Mouse (Mus musculus): Measurements from ENCODE around the gene Serpinh1. TPM values are rescaled to one million over a fixed set of nuclear protein-coding genes. Genes with fewer than 3 reads are reported as not detected.

Gene Serpinh1
- polyA plus RNA-seq, 1 experiment from 2014 or later: 1,619 TPM

DNA sequence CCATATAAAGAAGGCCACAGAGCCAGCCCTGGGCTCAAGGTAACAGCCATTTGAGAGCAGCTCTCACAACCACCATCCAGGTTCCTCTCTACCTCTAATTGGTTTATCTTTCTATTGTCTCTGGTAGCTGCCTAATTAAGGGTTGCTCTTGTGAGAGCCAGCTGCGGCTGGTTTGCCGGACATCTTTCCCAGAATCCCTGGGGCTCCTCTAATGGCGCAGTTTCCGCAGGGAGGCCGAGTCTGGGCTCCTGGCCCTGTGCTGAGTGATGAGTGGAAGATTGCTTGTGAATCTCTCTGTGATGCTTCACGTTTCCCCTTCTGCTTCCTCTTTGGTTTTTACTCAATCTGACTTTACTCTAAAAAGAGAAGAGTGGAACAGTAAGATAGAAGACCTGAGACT is 49.0 kb downstream of the Serpinh1 start:
- Histone ChIP-seq H3K9me3 (no peaks in the 10 kb centered on the region), H3K36me3 (no peaks in the 10 kb centered on the region), H3K27me3 (no peaks in the 10 kb centered on the region), H3K4me3 (no peak overlapping the region), H3K4me1 (peaks cover 21% of the 10 kb centered on the region), H3K9ac (no peak overlapping the region), H3K4me2 (no peak overlapping the region), H3K27ac (no peak overlapping the region)
- 42% methylated on average over 6 of the region's 6 CpGs for WGBS
- no peak for ATAC-seq (ENCODE audit: insufficient number of reproducible peaks, insufficient read depth, low FRiP score, low TSS enrichment, low read depth)

DNA sequence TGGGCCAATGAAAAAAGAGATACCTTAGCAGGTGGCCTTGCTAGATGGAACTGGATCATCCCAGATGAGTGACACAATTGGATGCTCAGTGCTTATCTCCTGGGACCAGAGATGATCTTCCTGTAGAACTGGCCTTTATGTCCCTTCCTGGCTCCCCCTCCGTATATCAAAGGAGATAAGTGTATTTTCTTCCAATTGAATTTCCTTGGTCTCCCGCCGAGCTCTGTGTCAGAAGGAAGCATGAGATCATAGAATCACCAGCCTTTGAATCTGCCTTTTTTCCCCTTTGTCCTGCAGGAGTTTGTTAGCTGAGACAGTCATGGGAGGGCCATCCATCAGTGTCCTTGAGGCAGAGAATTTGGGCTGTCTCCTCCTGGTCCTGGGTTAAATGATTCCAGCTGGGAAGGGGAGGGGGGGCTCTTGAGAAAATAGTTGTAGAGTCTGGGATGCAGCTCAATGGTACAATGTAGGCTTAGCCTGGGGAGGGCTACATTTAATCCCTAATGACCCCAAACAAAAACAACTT is 52.3 kb downstream of the Serpinh1 start:
- H3K4me1 ChIP-seq: peaks cover 10% of the 10 kb centered on the region
- no peaks in the 10 kb centered on the region for H3K27me3 ChIP-seq
- ATAC-seq (ENCODE audit: insufficient number of reproducible peaks, insufficient read depth, low FRiP score, low TSS enrichment, low read depth): no peak
- H3K9ac ChIP-seq: no peak overlapping the region
- H3K36me3 ChIP-seq: no peaks in the 10 kb centered on the region
- H3K4me2 ChIP-seq: no peak overlapping the region
- WGBS: 28% methylated on average over 3 of the region's 3 CpGs
- no peak overlapping the region for H3K27ac ChIP-seq
- no peaks in the 10 kb centered on the region for H3K9me3 ChIP-seq
- H3K4me3 ChIP-seq: no peak overlapping the region

Other genes with a start within 250 kb of the Serpinh1 start
- 16.5 and 18.2 TPM in 2 replicates for gene Uvrag, start 212.1 kb downstream of the Serpinh1 start, polyA plus RNA-seq (2015; fragmentation: Nextera tagmentation; extraction: Ambion mirVana)
- 17.2 and 17.6 TPM in 2 replicates for gene Dgat2, start 170.5 kb downstream of the Serpinh1 start, polyA plus RNA-seq (2015; fragmentation: Nextera tagmentation; extraction: Ambion mirVana)
- 4.9 and 5.1 TPM in 2 replicates for gene Mogat2, start 114.6 kb downstream of the Serpinh1 start, polyA plus RNA-seq (2015; fragmentation: Nextera tagmentation; extraction: Ambion mirVana)
- 3.9 TPM in 2 replicates for gene Map6, start 85.8 kb downstream of the Serpinh1 start, polyA plus RNA-seq (2015; fragmentation: Nextera tagmentation; extraction: Ambion mirVana)
- 10.8 and 11.3 TPM in 2 replicates for gene Gdpd5, start 28.2 kb upstream of the Serpinh1 start, polyA plus RNA-seq (2015; fragmentation: Nextera tagmentation; extraction: Ambion mirVana)
- gene Klhl35, start 112.8 kb upstream of the Serpinh1 start, polyA plus RNA-seq (2015; fragmentation: Nextera tagmentation; extraction: Ambion mirVana): 0.61 and 0.84 TPM in 2 replicates
- 814 and 862 TPM in 2 replicates for gene Rps3, start 130.5 kb upstream of the Serpinh1 start, polyA plus RNA-seq (2015; fragmentation: Nextera tagmentation; extraction: Ambion mirVana)
- 6.3 and 9.7 TPM in 2 replicates for gene Arrb1, start 182.2 kb upstream of the Serpinh1 start, polyA plus RNA-seq (2015; fragmentation: Nextera tagmentation; extraction: Ambion mirVana)